Mouse (Mus musculus) MEL (cell line): ENCODE data around the gene Ganc. TPM values are rescaled to one million over a fixed set of nuclear protein-coding genes. Genes with fewer than 3 reads are reported as not detected.

Experiments
- DNase-seq: peaks from one replicate; pipeline ENCODE4 v3.0.0; 2011; ENCODE audit warnings: low read depth, low spot score
- H3K27ac ChIP-seq: 2 replicates; pipeline ENCODE4 v1.5.1; 2012; ENCODE audit warnings: low read depth, mild to moderate bottlenecking, control low read depth, low read length, moderate library complexity; ENCODE audit not compliant: control insufficient read depth
- H3K27me3 ChIP-seq, 2 experiments: fragments of 150-350 bp in 1 of 2; sonication (generic) in 1 of 2; 2 replicates each; pipeline ENCODE4 v1.6.1; 2012; ENCODE audit warnings: low read length in 2 of 2, mild to moderate bottlenecking in 2 of 2, improper control_type of control experiment in 1 of 2, moderate library complexity in 1 of 2; ENCODE audit not compliant: insufficient read depth in 2 of 2, control insufficient read depth in 1 of 2
- H3K36me3 ChIP-seq, 2 experiments: 2 replicates each; pipeline ENCODE4 v1.6.1; 2012 to 2014; ENCODE audit warnings: low read length in 2 of 2, improper control_type of control experiment in 1 of 2, inconsistent platforms in 1 of 2, mild to moderate bottlenecking in 1 of 2; ENCODE audit not compliant: insufficient read depth in 2 of 2, control insufficient read depth in 1 of 2
- H3K4me1 ChIP-seq, 2 experiments: fragments of 150-350 bp in 1 of 2; sonication (generic) in 1 of 2; 2 replicates each; pipeline ENCODE4 v1.6.1; 2012; ENCODE audit warnings: low read length in 2 of 2, improper control_type of control experiment in 1 of 2, mild to moderate bottlenecking in 1 of 2; ENCODE audit not compliant: insufficient read depth in 2 of 2, control insufficient read depth in 1 of 2
- H3K4me3 ChIP-seq, 2 experiments: fragments of 150-350 bp in 1 of 2; sonication (generic) in 1 of 2; 2 replicates each; pipeline ENCODE4 v1.5.1; 2012; ENCODE audit warnings: low read depth in 2 of 2, low read length in 2 of 2, mild to moderate bottlenecking in 2 of 2, moderate library complexity in 2 of 2, control low read depth in 1 of 2, improper control_type of control experiment in 1 of 2; ENCODE audit not compliant: control insufficient read depth in 1 of 2, insufficient read depth in 1 of 2
- H3K79me2 ChIP-seq: 2 replicates; pipeline ENCODE4 v1.6.1; 2012; ENCODE audit warnings: mild to moderate bottlenecking, low read length, moderate library complexity; ENCODE audit not compliant: control insufficient read depth, poor library complexity, insufficient read depth
- H3K9ac ChIP-seq: 2 replicates; pipeline ENCODE4 v1.6.1; 2012; ENCODE audit warnings: low read depth, mild to moderate bottlenecking, control low read depth, low read length, moderate library complexity; ENCODE audit not compliant: control insufficient read depth, poor library complexity, severe bottlenecking
- H3K9me3 ChIP-seq: fragments of 150-350 bp; sonication (generic); replicated peaks from 2 replicates; pipeline ENCODE4 v1.6.1; 2012; ENCODE audit warnings: mild to moderate bottlenecking, low read length, improper control_type of control experiment, moderate library complexity; ENCODE audit not compliant: insufficient read depth
- BHLHE40 ChIP-seq: IDR thresholded peaks from 2 replicates; pipeline ENCODE4 v1.6.1; 2012; ENCODE audit warnings: low read depth, mild to moderate bottlenecking, inconsistent platforms, low read length, improper control_type of control experiment, borderline replicate concordance
- CHD2 ChIP-seq: IDR thresholded peaks from 2 replicates; pipeline ENCODE4 v1.6.1; 2011; ENCODE audit warnings: low read length, improper control_type of control experiment
- CTCF ChIP-seq, 3 experiments: IDR thresholded peaks in 2 of 3; conservative IDR thresholded peaks in 1 of 3; 2 replicates each; pipeline ENCODE4 v1.5.1; 2011 to 2012; ENCODE audit warnings: low read length in 3 of 3, low read depth in 2 of 3, mild to moderate bottlenecking in 2 of 3, improper control_type of control experiment in 1 of 3, inconsistent platforms in 1 of 3, mixed read lengths in 1 of 3, moderate library complexity in 1 of 3; ENCODE audit not compliant: control insufficient read depth in 1 of 3, insufficient read depth in 1 of 3, poor library complexity in 1 of 3, severe bottlenecking in 1 of 3
- ELF1 ChIP-seq: IDR thresholded peaks from 2 replicates; pipeline ENCODE4 v1.6.1; 2014; ENCODE audit warnings: low read depth, mild to moderate bottlenecking, inconsistent platforms, low read length, improper control_type of control experiment, moderate library complexity
- GATA1 ChIP-seq: IDR thresholded peaks from 2 replicates; pipeline ENCODE4 v1.6.1; 2011; ENCODE audit warnings: low read depth, low read length, improper control_type of control experiment
- HCFC1 ChIP-seq: IDR thresholded peaks from 2 replicates; pipeline ENCODE4 v1.6.1; 2012; ENCODE audit warnings: low read depth, mild to moderate bottlenecking, inconsistent platforms, low read length, improper control_type of control experiment, moderate library complexity
- JUND ChIP-seq: IDR thresholded peaks from 2 replicates; pipeline ENCODE4 v1.6.1; 2011; ENCODE audit warnings: low read depth, mild to moderate bottlenecking, improper control_type of control experiment, low read length
- MAFK ChIP-seq: IDR thresholded peaks from 2 replicates; pipeline ENCODE4 v1.6.1; 2011; ENCODE audit warnings: low read depth, mild to moderate bottlenecking, low read length, improper control_type of control experiment, borderline replicate concordance
- MAZ ChIP-seq: IDR thresholded peaks from 2 replicates; pipeline ENCODE4 v1.6.1; 2012; ENCODE audit warnings: low read depth, mild to moderate bottlenecking, inconsistent platforms, low read length, improper control_type of control experiment
- MEF2A ChIP-seq: IDR thresholded peaks from 2 replicates; pipeline ENCODE4 v1.6.1; 2014; ENCODE audit warnings: low read depth, mild to moderate bottlenecking, inconsistent platforms, low read length, improper control_type of control experiment; ENCODE audit not compliant: poor library complexity, insufficient replicate concordance, severe bottlenecking; ENCODE audit errors: extremely low read depth
- MXI1 ChIP-seq: IDR thresholded peaks from 2 replicates; pipeline ENCODE4 v1.6.1; 2011; ENCODE audit warnings: mild to moderate bottlenecking, low read depth, low read length, improper control_type of control experiment
- MYB ChIP-seq: IDR thresholded peaks from 2 replicates; pipeline ENCODE4 v1.6.1; 2011; ENCODE audit warnings: mild to moderate bottlenecking, low read depth, low read length, improper control_type of control experiment
- NELFE ChIP-seq: IDR thresholded peaks from 2 replicates; pipeline ENCODE4 v1.6.1; 2011; ENCODE audit warnings: low read depth, low read length, improper control_type of control experiment
- POLR2A ChIP-seq, 2 experiments: IDR thresholded peaks; 2 replicates each; pipeline ENCODE4 v1.6.1; 2011 to 2012; ENCODE audit warnings: low read length in 2 of 2, mild to moderate bottlenecking in 2 of 2, control low read depth in 1 of 2, improper control_type of control experiment in 1 of 2, low read depth in 1 of 2, moderate library complexity in 1 of 2; ENCODE audit not compliant: control insufficient read depth in 1 of 2, insufficient read depth in 1 of 2, poor library complexity in 1 of 2
- POLR2AphosphoS2 ChIP-seq: IDR thresholded peaks from 2 replicates; pipeline ENCODE4 v1.6.1; 2011; ENCODE audit warnings: low read length, improper control_type of control experiment
- RAD21 ChIP-seq: IDR thresholded peaks from 2 replicates; pipeline ENCODE4 v1.6.1; 2011; ENCODE audit warnings: mild to moderate bottlenecking, low read depth, low read length, improper control_type of control experiment
- RCOR1 ChIP-seq: IDR thresholded peaks from 2 replicates; pipeline ENCODE4 v1.6.1; 2012; ENCODE audit warnings: low read depth, mild to moderate bottlenecking, inconsistent platforms, low read length, improper control_type of control experiment
- SIN3A ChIP-seq: IDR thresholded peaks from 2 replicates; pipeline ENCODE4 v1.6.1; 2012; ENCODE audit warnings: low read length, improper control_type of control experiment, inconsistent platforms
- SMC3 ChIP-seq: IDR thresholded peaks from 2 replicates; pipeline ENCODE4 v1.6.1; 2011; ENCODE audit warnings: low read depth, low read length, improper control_type of control experiment
- TBP ChIP-seq: IDR thresholded peaks from 2 replicates; pipeline ENCODE4 v1.8.0; 2011; ENCODE audit warnings: low read depth, low read length, improper control_type of control experiment
- TCF12 ChIP-seq: IDR thresholded peaks from 2 replicates; pipeline ENCODE4 v1.6.1; 2014; ENCODE audit warnings: low read depth, mild to moderate bottlenecking, inconsistent platforms, low read length, improper control_type of control experiment, moderate library complexity
- UBTF ChIP-seq: IDR thresholded peaks from 2 replicates; pipeline ENCODE4 v1.6.1; 2012; ENCODE audit warnings: low read depth, mild to moderate bottlenecking, inconsistent platforms, low read length, improper control_type of control experiment, moderate library complexity, borderline replicate concordance; ENCODE audit not compliant: insufficient read depth
- USF1 ChIP-seq: IDR thresholded peaks from 2 replicates; pipeline ENCODE4 v1.6.1; 2014; ENCODE audit warnings: low read depth, mild to moderate bottlenecking, inconsistent platforms, low read length, improper control_type of control experiment, moderate library complexity
- USF2 ChIP-seq, 2 experiments: IDR thresholded peaks; 2 replicates each; pipeline ENCODE4 v1.6.1; 2011 to 2012; ENCODE audit warnings: improper control_type of control experiment in 2 of 2, low read length in 2 of 2, borderline replicate concordance in 1 of 2, inconsistent platforms in 1 of 2, low read depth in 1 of 2, mild to moderate bottlenecking in 1 of 2; ENCODE audit not compliant: insufficient read depth in 1 of 2
- ZKSCAN1 ChIP-seq: IDR thresholded peaks from 2 replicates; pipeline ENCODE4 v1.6.1; 2012; ENCODE audit warnings: low read depth, mild to moderate bottlenecking, inconsistent platforms, low read length, improper control_type of control experiment, moderate library complexity
- ZNF384 ChIP-seq: IDR thresholded peaks from 2 replicates; pipeline ENCODE4 v1.6.1; 2012; ENCODE audit warnings: low read depth, mild to moderate bottlenecking, inconsistent platforms, low read length, improper control_type of control experiment
- polyA plus RNA-seq, 2 experiments: library from polyadenylated mRNA; stranded (reverse) in 1 of 2; unstranded in 1 of 2; fragments of >175 nt in 1 of 2; fragments of >200 nt in 1 of 2; gene quantifications; 2 replicates each; pipeline versions ENCODE4 v1.2.1 to v1.2.4; 2012; ENCODE audit warnings: low replicate concordance in 2 of 2, low read depth in 1 of 2; ENCODE audit not compliant: insufficient read length in 2 of 2, insufficient read depth in 1 of 2, missing spikeins in 1 of 2
- total RNA-seq: library from RNA; depleted of rRNA; stranded (reverse); fragments of 300-350 nt; gene quantifications from 2 replicates; pipeline ENCODE4 v1.2.3, GENCODE M21; 2012

Ganc gene
- total and polyA plus RNA-seq, 3 experiments = 3.1 to 4.4 TPM; not detected in 1

GRCm38 (mm10) chr2:120455719-120456118 lies 52.0 kb downstream of the Ganc start, which contains the start of gene Capn3:
Gene Capn3 (plus strand): TSS chr2:120456019.
- no peak within 1 kb of the TSS for H3K4me3 ChIP-seq
- no peak within 1 kb of the TSS for H3K27ac ChIP-seq
- TF ChIP-seq MAZ (no peak), USF2 (IDR thresholded peaks at IDR 0.05; ENCODE audit: borderline replicate concordance in 1 of 2, insufficient read depth in 1 of 2, low read depth in 1 of 2, low read length in 2 of 2) (no peak), CTCF (IDR thresholded peaks at IDR 0.05 in 2 of 3, conservative IDR thresholded peaks at IDR 0.05 in 1 of 3; ENCODE audit: control insufficient read depth in 1 of 3, insufficient read depth in 1 of 3, low read depth in 2 of 3, low read length in 3 of 3, poor library complexity in 1 of 3, severe bottlenecking in 1 of 3) (no peak), NELFE (no peak), HCFC1 (no peak), ELF1 (no peak), SMC3 (no peak), MEF2A (no peak), RCOR1 (no peak), ZKSCAN1 (no peak), UBTF (no peak), ZNF384 (no peak)
- peaks cover 0 to 2% of the 10 kb centered on the region in 2 experiments; a peak in 1 of 4 replicates for H3K4me1 ChIP-seq
- no peak for DNase-seq
- no peaks in the 10 kb centered on the region for H3K9me3 ChIP-seq
- no peaks in the 10 kb centered on the region for H3K27me3 ChIP-seq
- no peaks in the 10 kb centered on the region for H3K79me2 ChIP-seq
- H3K9ac ChIP-seq = no peak within 1 kb of the TSS
- H3K36me3 ChIP-seq = peaks cover 0 to 3% of the 10 kb centered on the region in 2 experiments; a peak in 2 of 4 replicates

- Histone ChIP-seq H3K27ac (no peak overlapping the region), H3K9ac (no peak overlapping the region), H3K4me1 (no peaks in the 10 kb centered on the region), H3K36me3 (no peaks in the 10 kb centered on the region), H3K9me3 (no peaks in the 10 kb centered on the region), H3K79me2 (no peaks in the 10 kb centered on the region), H3K27me3 (no peaks in the 10 kb centered on the region), H3K4me3 (no peak overlapping the region)
- TF ChIP-seq MAFK (no peak), USF1 (no peak), JUND (no peak), MYB (no peak), SMC3 (no peak), BHLHE40 (no peak), MXI1 (no peak), POLR2AphosphoS2 (no peak), POLR2A (IDR thresholded peaks at IDR 0.05; ENCODE audit: control insufficient read depth in 1 of 2, insufficient read depth in 1 of 2, low read depth in 1 of 2, low read length in 2 of 2, poor library complexity in 1 of 2) (no peak), CHD2 (no peak), GATA1 (no peak), TBP (no peak), ELF1 (no peak), RAD21 (no peak), NELFE (no peak), RCOR1 (no peak), TCF12 (no peak), ZNF384 (no peak), SIN3A (no peak), MAZ (no peak)
- DNase-seq = no peak
These were observed 56.5 kb downstream of the Ganc start for GRCm38 (mm10) chr2:120460216-120460615.
